Mouse (Mus musculus) embryonic facial prominence, embryonic 13.5 days (tissue): ENCODE measurements at regions not wholly inside any gene's neighbourhood (a gene's known extent, or its start where the extent isn't known, plus 50 kb on each side); places are given as distances from the start of the nearest gene placed in this dataset.

Experiments used
- ATAC-seq: fragments of 200-750 bp; cut with Nextera tagmentation; 2 replicates; pipeline ENCODE4 v1.8.0; 2017; ENCODE audit warnings: low read depth; ENCODE audit not compliant: insufficient number of reproducible peaks, insufficient read depth, low FRiP score, low TSS enrichment
- H3K27ac ChIP-seq: fragments of 300-500 bp; sonication (generic); 2 replicates; pipeline ENCODE4 v1.5.1; 2015; ENCODE audit warnings: moderate library complexity, mild to moderate bottlenecking, inconsistent platforms
- H3K27me3 ChIP-seq: fragments of 300-500 bp; sonication (generic); 2 replicates; pipeline ENCODE4 v1.6.1; 2015; ENCODE audit warnings: mild to moderate bottlenecking, inconsistent platforms
- H3K36me3 ChIP-seq: fragments of 300-500 bp; sonication (generic); 2 replicates; pipeline ENCODE4 v1.6.1; 2015; ENCODE audit warnings: mild to moderate bottlenecking, inconsistent platforms
- H3K4me1 ChIP-seq: fragments of 300-500 bp; sonication (generic); 2 replicates; pipeline ENCODE4 v1.6.1; 2015; ENCODE audit warnings: inconsistent platforms
- H3K4me2 ChIP-seq: fragments of 300-500 bp; sonication (generic); 2 replicates; pipeline ENCODE4 v1.6.1; 2015; ENCODE audit warnings: moderate library complexity, mild to moderate bottlenecking, inconsistent platforms
- H3K4me3 ChIP-seq: fragments of 300-500 bp; sonication (generic); 2 replicates; pipeline ENCODE4 v1.5.1; 2015; ENCODE audit warnings: mild to moderate bottlenecking, inconsistent platforms
- H3K9ac ChIP-seq: fragments of 300-500 bp; sonication (generic); 2 replicates; pipeline ENCODE4 v1.6.1; 2015; ENCODE audit warnings: mild to moderate bottlenecking, inconsistent platforms
- H3K9me3 ChIP-seq: fragments of 300-500 bp; sonication (generic); 2 replicates; pipeline ENCODE4 v1.6.1; 2016; ENCODE audit warnings: inconsistent platforms
- whole genome bisulfite sequencing: fragments of 180-500 bp; shearing (Covaris S2); methylation state at CpG from one replicate; pipeline ENCODE4 v1.1.7; 2015; ENCODE audit warnings: mixed read lengths; 5-methylcytosine and 5-hydroxymethylcytosine counted together

DNA sequence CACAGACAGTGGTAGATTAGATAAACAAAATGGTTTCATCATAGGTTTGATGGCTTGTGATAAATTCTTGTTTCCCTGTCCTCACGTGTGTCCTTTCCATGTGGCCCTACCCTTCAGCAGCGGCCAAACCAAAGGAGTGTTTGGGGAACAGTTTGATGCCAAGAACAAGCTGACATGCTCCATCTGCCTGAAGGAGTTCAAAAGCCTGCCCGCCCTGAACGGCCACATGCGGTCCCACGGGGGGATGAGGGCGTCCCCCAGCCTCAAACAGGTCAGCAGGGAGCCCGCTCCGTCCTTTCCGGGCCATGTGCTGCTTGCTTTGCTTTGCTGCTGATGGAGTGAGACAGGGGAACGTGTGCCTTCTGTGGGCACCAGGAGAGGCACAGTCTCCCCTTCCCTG lies 51.0 kb upstream of the Mrps10 start:
- ATAC-seq: no peak
- Histone ChIP-seq H3K4me3 (no peak overlapping the region), H3K9ac (no peak overlapping the region), H3K36me3 (peaks cover 80% of the 10 kb centered on the region), H3K9me3 (no peaks in the 10 kb centered on the region), H3K27me3 (no peaks in the 10 kb centered on the region), H3K4me2 (no peak overlapping the region), H3K27ac (no peak overlapping the region), H3K4me1 (no peaks in the 10 kb centered on the region)
- WGBS: 88% methylated on average over 11 of the region's 11 CpGs

DNA sequence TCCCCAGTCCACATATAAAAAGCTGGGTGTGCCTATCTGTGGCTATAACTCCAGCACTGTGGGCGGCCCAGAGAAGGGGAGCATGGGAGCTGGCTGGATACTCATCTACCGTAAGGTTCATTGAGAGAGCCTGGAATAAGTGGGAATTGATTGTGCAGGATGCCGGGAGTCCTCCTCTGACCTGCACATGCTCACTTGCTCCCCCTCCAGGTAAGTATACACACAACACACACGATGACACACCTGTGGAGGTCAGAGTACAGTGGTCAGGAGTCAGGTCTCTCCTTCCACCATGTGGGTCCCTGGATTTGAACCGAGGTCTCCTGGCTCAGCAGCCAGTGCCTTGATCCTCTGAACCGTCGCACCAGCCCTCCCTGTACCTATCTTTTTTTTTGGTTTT lies 55.5 kb upstream of the Mrps10 start:
- Histone ChIP-seq H3K9ac (no peak overlapping the region), H3K27me3 (no peaks in the 10 kb centered on the region), H3K27ac (no peak overlapping the region), H3K4me2 (no peak overlapping the region), H3K4me3 (no peak overlapping the region), H3K4me1 (no peaks in the 10 kb centered on the region), H3K9me3 (no peaks in the 10 kb centered on the region), H3K36me3 (peaks cover 56% of the 10 kb centered on the region)
- WGBS: 94% methylated on average over 7 of the region's 7 CpGs
- no peak for ATAC-seq

DNA sequence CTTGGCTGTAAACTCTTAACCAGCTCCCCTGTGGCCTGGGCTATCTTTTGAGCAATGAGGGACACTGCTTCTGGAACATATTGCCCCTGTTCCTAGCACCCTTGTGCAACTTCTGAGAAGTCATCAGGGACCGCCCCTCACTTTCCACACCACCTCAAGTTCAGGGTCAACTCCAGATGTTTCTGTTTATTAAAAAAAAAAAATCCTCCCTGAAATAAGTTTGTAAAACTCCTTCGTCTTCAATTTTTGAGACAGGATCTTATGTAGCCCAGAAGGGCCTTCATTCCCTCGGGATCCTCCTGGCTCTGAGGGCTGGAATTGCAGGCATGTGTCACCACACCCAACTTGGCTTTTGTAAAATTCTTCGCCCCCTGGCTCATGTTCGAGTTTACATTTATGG lies 57.4 kb upstream of the Mrps10 start:
- Histone ChIP-seq H3K4me2 (no peak overlapping the region), H3K27me3 (no peaks in the 10 kb centered on the region), H3K27ac (no peak overlapping the region), H3K4me1 (no peaks in the 10 kb centered on the region), H3K4me3 (no peak overlapping the region), H3K36me3 (peaks cover 49% of the 10 kb centered on the region), H3K9ac (no peak overlapping the region), H3K9me3 (no peaks in the 10 kb centered on the region)
- WGBS: 66% methylated on average over 5 of the region's 5 CpGs
- ATAC-seq: no peak

DNA sequence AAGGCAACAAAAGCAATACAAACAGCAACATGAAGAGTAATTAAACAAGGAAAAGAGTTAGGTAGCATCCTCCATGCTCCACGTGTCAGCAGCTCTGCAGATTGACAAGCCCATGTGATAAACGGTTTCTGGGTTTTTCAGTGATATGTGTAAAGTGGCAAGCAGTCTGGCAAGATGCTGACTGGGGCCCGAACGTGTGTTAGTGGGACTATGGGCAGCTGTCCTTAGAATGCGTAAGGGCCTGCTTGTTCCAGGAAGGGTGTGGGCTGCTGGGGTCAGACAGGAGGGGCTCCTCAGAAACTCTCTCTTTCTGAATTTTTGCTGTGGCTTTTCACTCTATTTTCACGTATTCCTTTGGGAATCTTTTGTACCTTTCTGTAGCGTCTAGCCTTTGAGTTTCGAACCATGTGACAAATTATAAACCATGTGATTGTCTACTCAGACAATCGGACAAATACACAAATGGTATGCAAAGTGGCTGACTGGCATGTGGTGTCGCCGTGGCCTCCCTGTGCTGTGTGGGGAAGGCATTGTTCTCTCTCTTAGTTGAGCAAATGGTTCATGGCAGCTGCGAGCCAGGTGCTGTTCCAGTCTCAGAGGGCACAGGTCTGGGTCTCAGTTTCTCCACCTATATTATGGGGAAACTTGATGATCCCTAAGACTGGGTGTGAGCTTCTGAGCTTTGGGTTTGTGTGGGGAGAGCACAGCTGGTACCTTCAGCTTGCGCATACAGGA lies 62.5 kb upstream of the Mrps10 start:
- Histone ChIP-seq H3K9ac (no peak overlapping the region), H3K9me3 (no peaks in the 10 kb centered on the region), H3K4me1 (peaks cover 8% of the 10 kb centered on the region), H3K4me2 (no peak overlapping the region), H3K36me3 (peaks cover 18% of the 10 kb centered on the region; the same call in 1 of the 2 replicates), H3K27ac (no peak overlapping the region), H3K27me3 (no peaks in the 10 kb centered on the region), H3K4me3 (no peak overlapping the region)
- ATAC-seq: no peak
- 75% methylated on average over 13 of the region's 13 CpGs for WGBS

DNA sequence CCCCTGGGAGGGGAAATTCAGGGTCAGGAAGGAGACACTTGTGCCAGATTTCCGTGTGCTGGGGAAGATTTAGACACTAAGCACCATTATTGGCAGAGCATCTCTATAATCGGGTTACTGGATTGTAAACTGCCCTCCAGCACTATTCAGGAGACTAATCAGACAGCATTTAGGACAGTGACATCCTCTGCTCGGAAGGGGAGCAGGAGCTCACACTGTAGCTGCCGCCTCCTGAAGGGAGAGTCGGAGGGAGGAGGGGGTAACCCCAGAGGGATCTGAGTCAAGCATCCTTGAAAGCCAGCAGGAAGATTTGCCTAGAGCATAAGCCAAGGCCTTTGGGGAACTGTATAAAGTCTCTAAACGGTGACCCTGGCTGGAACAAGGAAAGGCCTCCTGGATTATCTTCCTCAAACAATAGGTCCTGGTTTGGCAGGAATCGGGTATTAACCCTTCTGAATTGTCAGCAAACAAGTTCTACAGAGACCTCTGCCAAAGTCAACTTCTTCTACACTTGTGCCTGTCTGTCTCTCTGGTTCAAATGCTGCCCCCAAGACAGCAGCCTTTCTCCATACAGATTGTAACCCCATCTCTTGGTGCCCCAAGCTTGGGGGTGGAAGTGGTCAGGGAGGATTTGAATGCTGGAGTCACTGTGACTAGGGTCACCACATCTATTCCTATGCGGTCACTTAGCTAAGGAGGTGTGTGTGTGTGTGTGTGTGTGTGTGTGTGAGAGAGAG lies 64.1 kb upstream of the Mrps10 start:
- Histone ChIP-seq H3K27ac (no peak overlapping the region), H3K9ac (no peak overlapping the region), H3K4me2 (no peak overlapping the region), H3K27me3 (no peaks in the 10 kb centered on the region), H3K4me3 (no peak overlapping the region), H3K36me3 (peaks cover 13% of the 10 kb centered on the region; the same call in 1 of the 2 replicates), H3K4me1 (peaks cover 21% of the 10 kb centered on the region), H3K9me3 (no peaks in the 10 kb centered on the region)
- WGBS: 37% methylated on average over 8 of the region's 8 CpGs
- no peak for ATAC-seq

DNA sequence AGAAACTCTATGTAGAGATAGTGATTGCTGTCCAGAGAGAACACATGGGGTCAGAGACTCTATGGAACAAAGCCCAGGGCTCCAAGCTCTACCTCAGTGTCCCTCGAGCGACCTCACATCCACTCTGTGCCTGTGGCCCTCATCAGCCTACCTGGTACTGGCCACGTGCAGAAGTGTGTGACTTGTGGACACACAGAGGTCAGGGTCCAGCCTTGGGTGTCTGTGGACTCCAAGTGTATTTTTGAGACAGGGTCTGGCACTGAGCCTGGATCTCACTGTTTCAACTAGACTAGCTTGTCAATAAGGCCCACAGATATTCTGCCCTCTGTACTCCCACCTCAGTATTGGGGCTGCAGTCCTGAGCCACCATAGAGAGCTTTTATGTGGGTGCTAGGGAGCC lies 65.1 kb upstream of the Mrps10 start:
- peaks cover 13% of the 10 kb centered on the region; the same call in 1 of the 2 replicates for H3K36me3 ChIP-seq
- no peak overlapping the region for H3K4me3 ChIP-seq
- H3K27me3 ChIP-seq: no peaks in the 10 kb centered on the region
- no peak overlapping the region for H3K9ac ChIP-seq
- WGBS: 92% methylated on average over 3 of the region's 3 CpGs
- no peak for ATAC-seq
- H3K27ac ChIP-seq: no peak overlapping the region
- H3K4me2 ChIP-seq: no peak overlapping the region
- peaks cover 24% of the 10 kb centered on the region for H3K4me1 ChIP-seq
- H3K9me3 ChIP-seq: no peaks in the 10 kb centered on the region

DNA sequence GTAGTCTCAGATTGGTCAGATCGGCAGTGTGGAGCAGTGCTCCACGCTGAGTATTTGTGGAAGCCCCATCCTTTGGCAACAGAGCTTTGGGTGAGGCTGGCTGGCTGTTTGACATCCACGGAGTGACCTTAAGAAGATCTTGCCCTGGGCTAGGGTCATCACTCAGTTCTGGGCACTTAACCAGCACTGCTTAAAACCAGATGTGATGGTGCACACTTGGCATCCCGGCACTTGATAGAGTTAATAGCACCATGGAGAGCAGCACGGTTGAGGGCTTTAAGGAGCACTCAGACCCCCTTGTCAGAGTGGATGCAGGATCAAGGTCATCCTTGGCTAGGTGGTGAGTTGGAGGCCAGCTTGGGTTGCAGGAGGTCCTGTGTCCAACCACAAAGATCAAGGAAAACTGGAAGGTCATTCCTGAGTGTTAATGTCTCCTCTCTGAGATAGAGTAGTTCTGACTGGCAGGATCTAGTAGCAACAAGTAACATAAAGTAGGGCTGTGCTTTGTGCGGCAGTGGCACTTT lies 70.2 kb upstream of the Mrps10 start:
- no peak for ATAC-seq
- Histone ChIP-seq H3K36me3 (0 out of 2 replicates have a peak, but pooled peaks cover 4% of the 10 kb centered on the region), H3K27ac (no peak overlapping the region), H3K27me3 (no peaks in the 10 kb centered on the region), H3K9ac (no peak overlapping the region), H3K4me3 (no peak overlapping the region), H3K4me1 (peaks cover 47% of the 10 kb centered on the region), H3K4me2 (no peak overlapping the region), H3K9me3 (no peaks in the 10 kb centered on the region)
- 73% methylated on average over 6 of the region's 6 CpGs for whole genome bisulfite sequencing

DNA sequence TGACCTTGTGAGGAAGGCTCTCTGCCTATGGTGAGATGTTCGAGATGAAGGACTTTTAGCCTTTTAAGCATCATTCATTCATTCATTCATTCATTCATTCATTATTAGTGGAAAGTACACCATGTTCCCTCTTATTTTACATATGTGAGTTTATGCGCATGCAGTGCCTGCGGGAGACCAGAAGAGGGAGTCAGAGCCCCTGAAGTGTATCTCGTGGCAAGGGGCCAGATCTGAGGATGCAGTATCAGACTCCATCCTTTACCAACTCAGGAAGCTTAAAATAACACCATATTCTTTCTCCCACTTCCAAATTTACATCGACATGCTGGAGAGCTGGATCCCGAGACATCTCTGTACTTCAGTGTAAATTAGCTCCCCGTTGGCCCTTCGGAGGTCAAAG lies 70.7 kb upstream of the Mrps10 start:
- H3K4me2 ChIP-seq: no peak overlapping the region
- 87% methylated on average over 8 of the region's 8 CpGs for WGBS
- H3K27me3 ChIP-seq: no peaks in the 10 kb centered on the region
- ATAC-seq: no peak
- no peak overlapping the region for H3K9ac ChIP-seq
- peaks cover 50% of the 10 kb centered on the region for H3K4me1 ChIP-seq
- 0 out of 2 replicates have a peak, but pooled peaks cover 4% of the 10 kb centered on the region for H3K36me3 ChIP-seq
- H3K27ac ChIP-seq: no peak overlapping the region
- no peak overlapping the region for H3K4me3 ChIP-seq
- no peaks in the 10 kb centered on the region for H3K9me3 ChIP-seq

DNA sequence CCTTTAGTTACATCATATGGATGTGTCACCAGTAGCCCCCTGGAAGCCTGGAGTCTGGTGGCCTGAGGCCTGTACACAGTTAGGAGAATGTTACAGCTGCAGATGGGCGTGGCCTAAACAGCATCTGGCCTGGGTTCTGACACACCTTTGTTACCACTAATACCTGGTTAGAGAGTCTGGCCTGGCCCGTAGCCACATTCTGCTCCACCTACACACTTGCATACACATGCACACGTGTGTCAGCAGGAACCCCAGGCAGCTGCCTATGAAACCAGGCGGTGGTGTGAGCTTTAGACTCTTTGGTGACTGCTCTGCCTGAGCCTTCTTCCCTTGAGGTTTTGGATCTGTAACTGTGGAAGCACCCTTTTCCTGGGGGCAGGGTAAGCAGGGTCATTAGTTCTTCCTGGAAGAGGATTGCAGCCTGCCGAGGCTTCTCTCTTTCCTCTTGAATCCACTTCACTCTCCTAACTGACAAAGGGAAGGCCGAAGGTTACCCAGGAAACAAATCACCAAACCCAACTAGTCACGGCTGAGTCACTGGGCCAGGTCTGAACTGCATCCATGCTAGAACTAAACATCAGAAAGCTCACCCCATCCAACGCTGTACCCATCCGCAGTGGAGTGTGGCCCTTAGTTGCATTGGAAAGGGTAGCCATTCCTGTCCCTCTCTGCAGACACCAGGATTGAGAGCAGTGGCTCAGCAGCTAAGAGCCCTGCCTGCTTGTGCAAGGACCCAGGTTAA lies 71.8 kb upstream of the Mrps10 start:
- no peak overlapping the region for H3K27ac ChIP-seq
- WGBS: 86% methylated on average over 9 of the region's 9 CpGs
- H3K9ac ChIP-seq: no peak overlapping the region

DNA sequence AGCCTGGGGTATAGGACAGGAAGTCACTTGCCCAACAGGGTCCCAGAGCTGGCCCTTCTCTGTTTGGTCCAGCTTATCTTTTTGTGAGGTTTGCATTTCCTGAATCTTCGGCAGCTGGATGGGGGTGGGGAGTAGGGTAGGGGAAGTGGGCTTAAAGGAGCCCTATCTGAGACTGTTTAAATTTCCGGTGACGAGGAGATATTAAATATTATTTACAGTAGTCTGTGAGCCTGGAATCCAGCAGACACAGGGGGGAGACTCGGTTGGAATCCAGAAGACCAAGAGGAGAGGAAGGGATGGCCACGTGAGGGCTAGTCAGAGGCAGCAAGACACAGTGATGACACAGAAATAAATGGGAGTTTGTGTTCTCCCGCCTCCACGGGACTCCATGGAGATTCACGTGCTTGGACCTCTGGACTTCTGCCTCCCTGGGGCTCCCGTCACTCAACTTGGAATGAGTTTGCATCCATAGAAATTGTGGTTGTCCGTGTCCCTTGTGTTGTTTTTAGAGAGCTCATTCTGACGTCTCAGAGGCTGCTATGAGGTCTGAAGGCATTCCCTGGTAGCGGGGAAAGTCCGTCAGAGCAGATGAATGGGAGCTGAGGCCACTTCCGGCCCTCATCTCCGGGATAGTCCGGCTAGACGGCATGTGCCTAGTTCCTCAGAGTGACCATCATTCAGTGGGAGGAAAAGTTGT lies 73.2 kb upstream of the Mrps10 start:
- Histone ChIP-seq H3K27ac (peak overlapping the region; percentile 45), H3K4me1 (peaks cover 41% of the 10 kb centered on the region), H3K27me3 (no peaks in the 10 kb centered on the region), H3K9me3 (no peaks in the 10 kb centered on the region), H3K36me3 (peaks cover 14% of the 10 kb centered on the region; the same call in 1 of the 2 replicates), H3K4me3 (no peak overlapping the region), H3K9ac (no peak overlapping the region), H3K4me2 (no peak overlapping the region)
- WGBS: 66% methylated on average over 17 of the region's 17 CpGs
- no peak for ATAC-seq

More for the DNA sequence above, 71.8 kb upstream of the Mrps10 start:
- Histone ChIP-seq H3K36me3 (peaks cover 3% of the 10 kb centered on the region; the same call in 1 of the 2 replicates), H3K27me3 (no peaks in the 10 kb centered on the region), H3K4me2 (no peak overlapping the region), H3K4me3 (no peak overlapping the region), H3K4me1 (peaks cover 50% of the 10 kb centered on the region), H3K9me3 (no peaks in the 10 kb centered on the region)
- ATAC-seq: no peak

DNA sequence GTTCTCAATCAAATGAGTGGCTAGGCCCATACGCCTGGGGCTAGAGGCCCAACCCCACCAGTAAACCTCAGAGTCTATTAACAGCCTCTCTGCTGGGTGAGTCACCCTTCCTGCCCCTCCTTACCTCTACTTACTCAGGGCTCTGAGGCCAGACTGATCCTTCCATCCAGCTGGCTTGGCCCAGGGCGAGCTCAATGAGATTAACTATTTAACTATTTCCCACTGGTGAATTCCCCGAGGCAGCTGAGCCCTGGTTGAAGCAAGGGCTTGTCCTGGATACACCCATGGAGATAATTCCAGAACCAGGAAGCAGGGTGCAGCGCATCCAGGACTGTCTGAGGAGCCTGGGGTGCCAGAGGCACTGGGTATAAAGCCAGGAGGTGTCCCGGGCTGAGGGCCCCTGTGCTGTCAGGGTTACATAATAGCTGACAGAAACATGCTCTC lies 74.6 kb upstream of the Mrps10 start:
- Histone ChIP-seq H3K27me3 (no peaks in the 10 kb centered on the region), H3K4me3 (no peak overlapping the region), H3K27ac (peak overlapping the region; percentile 22; the same call in 1 of the 2 replicates), H3K36me3 (peaks cover 20% of the 10 kb centered on the region; the same call in 1 of the 2 replicates), H3K4me1 (peaks cover 30% of the 10 kb centered on the region), H3K4me2 (no peak overlapping the region), H3K9ac (no peak overlapping the region), H3K9me3 (no peaks in the 10 kb centered on the region)
- WGBS: 30% methylated on average over 5 of the region's 5 CpGs
- 0 out of 2 replicates have a peak, but pooled peaks have one; percentile 54 for ATAC-seq
